Mouse (Mus musculus) kidney, postnatal 0 days (tissue): ENCODE results near the gene Nhsl2. TPM values are rescaled to one million over a fixed set of nuclear protein-coding genes. Genes with fewer than 3 reads are reported as not detected.

Experiments
- ATAC-seq: fragments of 200-750 bp; cut with Nextera tagmentation; replicated peaks from 2 replicates; pipeline ENCODE4 v1.8.0; 2017; ENCODE audit warnings: low read depth, moderate number of reproducible peaks, moderate TSS enrichment, moderate library complexity; ENCODE audit not compliant: low FRiP score
- DNase-seq: peaks from one replicate; pipeline ENCODE4 v3.0.0-alpha.2; 2016; ENCODE audit warnings: low spot score
- H3K27ac ChIP-seq: fragments of 300-500 bp; sonication (generic); 2 replicates; pipeline ENCODE4 v1.5.1; 2014; ENCODE audit warnings: mild to moderate bottlenecking
- H3K27me3 ChIP-seq: fragments of 300-500 bp; sonication (generic); 2 replicates; pipeline ENCODE4 v1.6.1; 2014; ENCODE audit warnings: low read length, mixed read lengths; ENCODE audit not compliant: insufficient read depth
- H3K36me3 ChIP-seq: fragments of 300-500 bp; sonication (generic); 2 replicates; pipeline ENCODE4 v1.6.1; 2014; ENCODE audit warnings: low read length, mixed read lengths; ENCODE audit not compliant: insufficient read depth
- H3K4me1 ChIP-seq: fragments of 300-500 bp; sonication (generic); replicated peaks from 2 replicates; pipeline ENCODE4 v1.6.1; 2014; ENCODE audit warnings: antibody characterized with exemption, low read length, mixed read lengths; ENCODE audit not compliant: insufficient read depth
- H3K4me2 ChIP-seq: fragments of 300-500 bp; sonication (generic); 2 replicates; pipeline ENCODE4 v1.6.1; 2014; ENCODE audit warnings: mild to moderate bottlenecking, low read length, moderate library complexity, mixed read lengths
- H3K4me3 ChIP-seq: fragments of 300-500 bp; sonication (generic); replicated peaks from 2 replicates; pipeline ENCODE4 v1.5.1; 2014; ENCODE audit warnings: low read depth, low read length
- H3K9ac ChIP-seq: fragments of 300-500 bp; sonication (generic); 2 replicates; pipeline ENCODE4 v1.6.1; 2014; ENCODE audit warnings: low read depth, low read length
- H3K9me3 ChIP-seq: fragments of 300-500 bp; sonication (generic); replicated peaks from 2 replicates; pipeline ENCODE4 v1.6.1; 2016; ENCODE audit warnings: low read length, inconsistent platforms, mixed read lengths
- CTCF ChIP-seq: IDR thresholded peaks from 2 replicates; pipeline ENCODE4 v1.5.1; 2016; ENCODE audit warnings: antibody characterized with exemption, low read depth, mild to moderate bottlenecking, moderate library complexity
- WGBS: fragments of 180-500 bp; shearing (Covaris S2); extraction: QIAGEN DNeasy Blood & Tissue Kit; methylation state at CpG from one replicate; pipeline ENCODE4 v1.1.7; 2014; 5-methylcytosine and 5-hydroxymethylcytosine counted together
- polyA plus RNA-seq: library from polyadenylated mRNA; unstranded; fragments of >200 nt; fragmentation: Nextera tagmentation; extraction: Ambion mirVana; gene quantifications from 2 replicates; pipeline ENCODE4 v1.2.1, GENCODE M21; 2015

Nhsl2 gene
- polyA plus RNA-seq, 1 experiment from 2014 or later = 4.9 TPM

- H3K36me3 ChIP-seq = no peaks in the 10 kb centered on the region
- whole genome bisulfite sequencing = 33% methylated on average over 49 of the region's 59 CpGs
- H3K27me3 ChIP-seq = peaks cover 4% of the 10 kb centered on the region; the same call in 1 of the 2 replicates
- no peak overlapping the region for H3K27ac ChIP-seq
- no peak for DNase-seq
- no peaks in the 10 kb centered on the region for H3K4me1 ChIP-seq
- H3K9me3 ChIP-seq = no peaks in the 10 kb centered on the region
- TF ChIP-seq CTCF = no peak
- peak overlapping the region; percentile 64 for H3K4me2 ChIP-seq
- peak overlapping the region; percentile 46 for H3K4me3 ChIP-seq
- ATAC-seq = peak; percentile 49; the same call in 1 of the 2 replicates
- peak overlapping the region; percentile 61 for H3K9ac ChIP-seq
Measured at GRCm38 (mm10) chrX:101849901-101850551, 841 bp downstream of the Nhsl2 start.

- ATAC-seq = no peak
- Histone ChIP-seq H3K9me3 (no peaks in the 10 kb centered on the region), H3K4me2 (no peak overlapping the region), H3K9ac (no peak overlapping the region), H3K4me3 (no peak overlapping the region), H3K36me3 (no peaks in the 10 kb centered on the region), H3K4me1 (no peaks in the 10 kb centered on the region), H3K27me3 (peaks cover 4% of the 10 kb centered on the region; the same call in 1 of the 2 replicates), H3K27ac (no peak overlapping the region)
- no peak for TF ChIP-seq CTCF
- 59% methylated on average over 7 of the region's 7 CpGs for whole genome bisulfite sequencing
- no peak for DNase-seq
Measured at GRCm38 (mm10) chrX:101851566-101852354, 2.6 kb downstream of the Nhsl2 start.

- peaks cover 6% of the 10 kb centered on the region; the same call in 1 of the 2 replicates for H3K27me3 ChIP-seq
- WGBS = 50% methylated on average over 4 of the region's 4 CpGs
Measured at GRCm38 (mm10) chrX:101863666-101864378, 14.6 kb downstream of the Nhsl2 start.

GRCm38 (mm10) chrX:101864788-101865187, 15.6 kb downstream of the Nhsl2 start:
- H3K36me3 ChIP-seq = no peaks in the 10 kb centered on the region
- H3K9ac ChIP-seq = no peak overlapping the region
- no peak overlapping the region for H3K4me3 ChIP-seq
- no peaks in the 10 kb centered on the region for H3K4me1 ChIP-seq
- DNase-seq (no peak), ATAC-seq (no peak)
- no peak for TF ChIP-seq CTCF
- 47% methylated on average over 5 of the region's 5 CpGs for WGBS
- H3K4me2 ChIP-seq = no peak overlapping the region
- H3K27me3 ChIP-seq = peaks cover 6% of the 10 kb centered on the region; the same call in 1 of the 2 replicates
- H3K9me3 ChIP-seq = no peaks in the 10 kb centered on the region
- H3K27ac ChIP-seq = no peak overlapping the region

More at GRCm38 (mm10) chrX:101863666-101864378, 14.6 kb downstream of the Nhsl2 start:
- Histone ChIP-seq H3K4me3 (no peak overlapping the region), H3K36me3 (no peaks in the 10 kb centered on the region), H3K4me2 (no peak overlapping the region), H3K9ac (no peak overlapping the region), H3K4me1 (no peaks in the 10 kb centered on the region), H3K9me3 (no peaks in the 10 kb centered on the region), H3K27ac (no peak overlapping the region)
- DNase-seq (no peak), ATAC-seq (no peak)
- TF ChIP-seq CTCF = no peak

- H3K4me1 ChIP-seq = no peaks in the 10 kb centered on the region
- DNase-seq (no peak), ATAC-seq (no peak)
- H3K9ac ChIP-seq = no peak overlapping the region
- no peak overlapping the region; the same call in 1 of the 2 replicates for H3K27ac ChIP-seq
- 50% methylated on average over 3 of the region's 3 CpGs for WGBS
- H3K4me3 ChIP-seq = no peak overlapping the region
- no peaks in the 10 kb centered on the region for H3K9me3 ChIP-seq
- no peak overlapping the region for H3K4me2 ChIP-seq
- H3K27me3 ChIP-seq = 0 out of 2 replicates have a peak, but pooled peaks cover 3% of the 10 kb centered on the region
- TF ChIP-seq CTCF = no peak
- H3K36me3 ChIP-seq = no peaks in the 10 kb centered on the region
Measured at GRCm38 (mm10) chrX:101874147-101874546, 25.0 kb downstream of the Nhsl2 start.

- DNase-seq (peak; percentile 22), ATAC-seq (no peak)
- no peaks in the 10 kb centered on the region for H3K36me3 ChIP-seq
- H3K27me3 ChIP-seq = 0 out of 2 replicates have a peak, but pooled peaks cover 3% of the 10 kb centered on the region
- 28% methylated on average over 2 of the region's 2 CpGs for WGBS
- no peaks in the 10 kb centered on the region for H3K4me1 ChIP-seq
- H3K4me2 ChIP-seq = no peak overlapping the region
- H3K9ac ChIP-seq = no peak overlapping the region
- TF ChIP-seq CTCF = no peak
- no peak overlapping the region; the same call in 1 of the 2 replicates for H3K27ac ChIP-seq
- no peaks in the 10 kb centered on the region for H3K9me3 ChIP-seq
- H3K4me3 ChIP-seq = no peak overlapping the region
Measured at GRCm38 (mm10) chrX:101874901-101875300, 25.7 kb downstream of the Nhsl2 start.
